Mouse (Mus musculus): ENCODE results near the gene Eng. TPM values are rescaled to one million over a fixed set of nuclear protein-coding genes. Genes with fewer than 3 reads are reported as not detected.

Gene Eng
- polyA plus RNA-seq, 1 experiment from 2014 or later, result 29.0 TPM

- Histone ChIP-seq H3K27me3 (no peaks in the 10 kb centered on the region), H3K9me3 (no peaks in the 10 kb centered on the region), H3K4me3 (no peak overlapping the region), H3K9ac (no peak overlapping the region), H3K27ac (0 out of 2 replicates have a peak overlapping the region, but pooled peaks have one; percentile 40), H3K36me3 (no peaks in the 10 kb centered on the region), H3K4me1 (replicated peaks) (0 out of 2 replicates have a peak, but pooled peaks cover 9% of the 10 kb centered on the region), H3K4me2 (no peak overlapping the region)
- 73% methylated on average over 12 of the region's 12 CpGs for WGBS
- ATAC-seq (ENCODE audit: low FRiP score), result no peak
Observed at GRCm38 (mm10) chr2:32655826-32656225, 9.4 kb downstream of the Eng start.

GRCm38 (mm10) chr2:32658873-32659272 lies 12.5 kb downstream of the Eng start:
- Histone ChIP-seq H3K4me1 (replicated peaks) (0 out of 2 replicates have a peak, but pooled peaks cover 13% of the 10 kb centered on the region), H3K36me3 (no peaks in the 10 kb centered on the region), H3K4me3 (no peak overlapping the region), H3K4me2 (no peak overlapping the region), H3K9me3 (no peaks in the 10 kb centered on the region), H3K27me3 (no peaks in the 10 kb centered on the region), H3K27ac (no peak overlapping the region), H3K9ac (no peak overlapping the region)
- no peak for ATAC-seq (ENCODE audit: low FRiP score)
- 88% methylated on average over 2 of the region's 2 CpGs for WGBS

- ATAC-seq (ENCODE audit: low FRiP score), result no peak
Observed at GRCm38 (mm10) chr2:32661509-32662107, 15.2 kb downstream of the Eng start.

GRCm38 (mm10) chr2:32662291-32662690 lies 15.9 kb downstream of the Eng start:
- WGBS, result 61% methylated on average over 5 of the region's 5 CpGs
- no peak for ATAC-seq (ENCODE audit: low FRiP score)
- no peak overlapping the region for H3K27ac ChIP-seq

More at GRCm38 (mm10) chr2:32661509-32662107, 15.2 kb downstream of the Eng start:
- WGBS, result 68% methylated on average over 7 of the region's 7 CpGs
- 0 out of 2 replicates have a peak, but pooled peaks cover 4% of the 10 kb centered on the region for H3K4me1 ChIP-seq (replicated peaks)
- no peak overlapping the region for H3K4me3 ChIP-seq
- peak overlapping the region; percentile 8; the same call in 1 of the 2 replicates for H3K27ac ChIP-seq
- no peaks in the 10 kb centered on the region for H3K36me3 ChIP-seq
- H3K27me3 ChIP-seq, result no peaks in the 10 kb centered on the region
- no peak overlapping the region for H3K9ac ChIP-seq
- no peak overlapping the region for H3K4me2 ChIP-seq
- H3K9me3 ChIP-seq, result no peaks in the 10 kb centered on the region

GRCm38 (mm10) chr2:32665345-32665744 lies 18.9 kb downstream of the Eng start:
- Histone ChIP-seq H3K9me3 (no peaks in the 10 kb centered on the region), H3K27ac (peak overlapping the region; percentile 19; the same call in 1 of the 2 replicates), H3K4me1 (replicated peaks) (0 out of 2 replicates have a peak, but pooled peaks cover 4% of the 10 kb centered on the region), H3K9ac (no peak overlapping the region), H3K36me3 (no peaks in the 10 kb centered on the region), H3K4me2 (no peak overlapping the region), H3K4me3 (no peak overlapping the region), H3K27me3 (no peaks in the 10 kb centered on the region)
- ATAC-seq (ENCODE audit: low FRiP score), result no peak
- 55% methylated on average over 8 of the region's 8 CpGs for WGBS

More at GRCm38 (mm10) chr2:32662291-32662690, 15.9 kb downstream of the Eng start:
- no peaks in the 10 kb centered on the region for H3K27me3 ChIP-seq
- H3K9me3 ChIP-seq, result no peaks in the 10 kb centered on the region
- no peak overlapping the region for H3K4me3 ChIP-seq
- H3K36me3 ChIP-seq, result no peaks in the 10 kb centered on the region
- H3K4me2 ChIP-seq, result no peak overlapping the region
- no peak overlapping the region for H3K9ac ChIP-seq
- 0 out of 2 replicates have a peak, but pooled peaks cover 4% of the 10 kb centered on the region for H3K4me1 ChIP-seq (replicated peaks)

- Histone ChIP-seq H3K9me3 (no peaks in the 10 kb centered on the region), H3K4me3 (no peak overlapping the region), H3K27ac (no peak overlapping the region), H3K9ac (no peak overlapping the region), H3K4me1 (replicated peaks) (0 out of 2 replicates have a peak, but pooled peaks cover 4% of the 10 kb centered on the region), H3K4me2 (no peak overlapping the region), H3K27me3 (no peaks in the 10 kb centered on the region), H3K36me3 (no peaks in the 10 kb centered on the region)
- WGBS, result 84% methylated on average over 6 of the region's 6 CpGs
- ATAC-seq (ENCODE audit: low FRiP score), result no peak
Observed at GRCm38 (mm10) chr2:32665853-32666252, 19.5 kb downstream of the Eng start.

GRCm38 (mm10) chr2:32667775-32668174 lies 21.4 kb downstream of the Eng start:
- no peak for ATAC-seq (ENCODE audit: low FRiP score)
- Histone ChIP-seq H3K27me3 (no peaks in the 10 kb centered on the region), H3K4me1 (replicated peaks) (no peaks in the 10 kb centered on the region), H3K9ac (no peak overlapping the region; the same call in 1 of the 2 replicates), H3K36me3 (no peaks in the 10 kb centered on the region), H3K4me3 (no peak overlapping the region), H3K4me2 (no peak overlapping the region), H3K9me3 (no peaks in the 10 kb centered on the region), H3K27ac (0 out of 2 replicates have a peak overlapping the region, but pooled peaks have one; percentile 3)
- WGBS, result 31% methylated on average over 11 of the region's 11 CpGs

- H3K9ac ChIP-seq, result no peak overlapping the region
- no peaks in the 10 kb centered on the region for H3K9me3 ChIP-seq
- no peaks in the 10 kb centered on the region for H3K27me3 ChIP-seq
- H3K27ac ChIP-seq, result no peak overlapping the region
- no peaks in the 10 kb centered on the region for H3K4me1 ChIP-seq (replicated peaks)
- H3K4me2 ChIP-seq, result no peak overlapping the region
- WGBS, result 72% methylated on average over 7 of the region's 7 CpGs
- no peak for ATAC-seq (ENCODE audit: low FRiP score)
- H3K36me3 ChIP-seq, result no peaks in the 10 kb centered on the region
- no peak overlapping the region for H3K4me3 ChIP-seq
Observed at GRCm38 (mm10) chr2:32668176-32668575, 21.8 kb downstream of the Eng start.

GRCm38 (mm10) chr2:32669876-32670275 lies 23.5 kb downstream of the Eng start:
- no peaks in the 10 kb centered on the region for H3K9me3 ChIP-seq
- no peaks in the 10 kb centered on the region for H3K36me3 ChIP-seq
- H3K27ac ChIP-seq, result no peak overlapping the region
- H3K27me3 ChIP-seq, result no peaks in the 10 kb centered on the region
- WGBS, result 78% methylated on average over 3 of the region's 3 CpGs
- ATAC-seq (ENCODE audit: low FRiP score), result no peak
- H3K4me2 ChIP-seq, result no peak overlapping the region
- H3K9ac ChIP-seq, result no peak overlapping the region
- H3K4me3 ChIP-seq, result no peak overlapping the region
- H3K4me1 ChIP-seq (replicated peaks), result no peaks in the 10 kb centered on the region

GRCm38 (mm10) chr2:32671147-32671546 lies 24.8 kb downstream of the Eng start:
- H3K36me3 ChIP-seq, result no peaks in the 10 kb centered on the region
- H3K9ac ChIP-seq, result no peak overlapping the region
- H3K4me1 ChIP-seq (replicated peaks), result no peaks in the 10 kb centered on the region
- ATAC-seq (ENCODE audit: low FRiP score), result no peak
- no peak overlapping the region for H3K4me3 ChIP-seq
- no peak overlapping the region for H3K4me2 ChIP-seq
- H3K9me3 ChIP-seq, result no peaks in the 10 kb centered on the region
- 90% methylated on average over 9 of the region's 9 CpGs for WGBS
- no peak overlapping the region for H3K27ac ChIP-seq
- H3K27me3 ChIP-seq, result no peaks in the 10 kb centered on the region

GRCm38 (mm10) chr2:32671907-32672595 lies 25.7 kb downstream of the Eng start:
- no peak for ATAC-seq (ENCODE audit: low FRiP score)
- Histone ChIP-seq H3K27ac (no peak overlapping the region), H3K36me3 (no peaks in the 10 kb centered on the region), H3K27me3 (no peaks in the 10 kb centered on the region), H3K4me1 (replicated peaks) (no peaks in the 10 kb centered on the region), H3K9me3 (peaks cover 3% of the 10 kb centered on the region; the same call in 1 of the 2 replicates), H3K9ac (no peak overlapping the region), H3K4me3 (no peak overlapping the region), H3K4me2 (no peak overlapping the region)
- WGBS, result 69% methylated on average over 9 of the region's 9 CpGs

GRCm38 (mm10) chr2:32673176-32673917 lies 27.0 kb downstream of the Eng start:
- ATAC-seq (ENCODE audit: low FRiP score), result no peak
- Histone ChIP-seq H3K27ac (no peak overlapping the region), H3K9ac (no peak overlapping the region), H3K9me3 (peaks cover 3% of the 10 kb centered on the region; the same call in 1 of the 2 replicates), H3K4me3 (no peak overlapping the region), H3K27me3 (no peaks in the 10 kb centered on the region), H3K4me1 (replicated peaks) (no peaks in the 10 kb centered on the region), H3K36me3 (no peaks in the 10 kb centered on the region), H3K4me2 (no peak overlapping the region)
- 85% methylated on average over 16 of the region's 16 CpGs for WGBS

Data from hindbrain, embryonic 13.5 days (tissue).